ENCODE assay signal across 8 mouse cellular contexts in the genomic region with DNA sequence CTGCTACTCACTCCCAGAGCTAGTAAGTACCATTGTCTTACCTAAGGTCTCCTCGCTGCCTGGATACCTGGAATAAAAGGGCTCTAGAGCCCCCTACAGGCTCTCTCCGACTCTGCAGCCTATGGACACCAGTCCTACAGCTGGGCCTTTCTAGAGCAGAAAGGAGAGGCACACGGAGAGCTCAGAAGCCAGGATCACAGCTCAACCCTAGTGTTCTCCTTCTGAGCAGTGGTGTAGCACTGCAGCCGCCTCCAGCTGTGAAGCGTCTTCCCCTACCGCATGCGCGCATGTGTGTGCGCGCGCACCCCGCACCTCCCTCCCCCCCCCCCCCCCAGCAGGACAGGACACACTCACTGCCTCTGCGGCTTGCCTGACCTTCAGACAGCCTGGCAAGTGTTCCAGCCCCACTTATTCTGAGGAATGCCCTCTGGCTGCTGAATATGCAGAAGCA.
A peak's percentile ranks its signal among the peaks of the same experiment; 100 is the strongest.
DNase-seq lines count a peak whose midpoint lies in the region; ATAC-seq and TF ChIP-seq lines count a peak whose summit lies in the region.

No protein-coding gene starts in this region.

- H3K9me3 ChIP-seq in embryonic facial prominence, embryonic 15.5 days (replicated peaks): no peaks in the 10 kb centered on the region
- H3K9me3 ChIP-seq in heart, embryonic 13.5 days: no peaks in the 10 kb centered on the region
- H3K9me3 ChIP-seq in kidney, postnatal 0 days (replicated peaks; ENCODE audit: low read length): no peaks in the 10 kb centered on the region
- H3K9me3 ChIP-seq in limb, embryonic 15.5 days: no peaks in the 10 kb centered on the region

- peaks cover 8% of the 10 kb centered on the region for H3K27me3 ChIP-seq in embryonic facial prominence, embryonic 15.5 days
- no peaks in the 10 kb centered on the region; the same call in 1 of the 2 replicates for H3K27me3 ChIP-seq in heart, embryonic 13.5 days (replicated peaks)
- no peaks in the 10 kb centered on the region for H3K27me3 ChIP-seq in kidney, postnatal 0 days (ENCODE audit: insufficient read depth, low read length)
- H3K27me3 ChIP-seq in limb, embryonic 15.5 days: 0 out of 2 replicates have a peak, but pooled peaks cover 3% of the 10 kb centered on the region

- H3K9ac ChIP-seq in embryonic facial prominence, embryonic 15.5 days: no peak overlapping the region
- H3K9ac ChIP-seq in heart, embryonic 13.5 days: peak overlapping the region; percentile 73
- H3K9ac ChIP-seq in kidney, postnatal 0 days (ENCODE audit: low read depth, low read length): no peak overlapping the region
- H3K9ac ChIP-seq in limb, embryonic 15.5 days: no peak overlapping the region

- no peak overlapping the region for H3K4me3 ChIP-seq in bone marrow macrophage, adult 2 months (ENCODE audit: insufficient read depth, low read length)
- H3K4me3 ChIP-seq in embryonic facial prominence, embryonic 15.5 days (replicated peaks): 0 out of 2 replicates have a peak overlapping the region, but pooled peaks have one; percentile 8
- H3K4me3 ChIP-seq in heart, embryonic 13.5 days: peak overlapping the region; percentile 39
- H3K4me3 ChIP-seq in kidney, postnatal 0 days (replicated peaks; ENCODE audit: low read depth, low read length): no peak overlapping the region
- H3K4me3 ChIP-seq in limb, embryonic 15.5 days: peak overlapping the region; percentile 13; the same call in 1 of the 2 replicates

- H3K27ac ChIP-seq in bone marrow macrophage, adult 2 months (ENCODE audit: insufficient read depth, low read depth, low read length): no peak overlapping the region
- H3K27ac ChIP-seq in embryonic facial prominence, embryonic 15.5 days (replicated peaks): no peak overlapping the region
- peak overlapping the region; percentile 39; the same call in 1 of the 2 replicates for H3K27ac ChIP-seq in heart, embryonic 13.5 days (replicated peaks)
- no peak overlapping the region for H3K27ac ChIP-seq in kidney, postnatal 0 days
- H3K27ac ChIP-seq in limb, embryonic 15.5 days: no peak overlapping the region

- no peak for TF ChIP-seq POLR2A in bone marrow macrophage, adult 2 months (IDR thresholded peaks at IDR 0.05; ENCODE audit: borderline replicate concordance, low read depth, low read length)

- H3K4me2 ChIP-seq in embryonic facial prominence, embryonic 15.5 days (replicated peaks): peak overlapping the region; percentile 34
- H3K4me2 ChIP-seq in heart, embryonic 13.5 days: peak overlapping the region; percentile 65
- peak overlapping the region; percentile 36 for H3K4me2 ChIP-seq in kidney, postnatal 0 days (ENCODE audit: low read length)
- peak overlapping the region; percentile 36 for H3K4me2 ChIP-seq in limb, embryonic 15.5 days

- H3K36me3 ChIP-seq in embryonic facial prominence, embryonic 15.5 days: no peaks in the 10 kb centered on the region
- no peaks in the 10 kb centered on the region for H3K36me3 ChIP-seq in heart, embryonic 13.5 days
- H3K36me3 ChIP-seq in kidney, postnatal 0 days (ENCODE audit: insufficient read depth, low read length): no peaks in the 10 kb centered on the region
- H3K36me3 ChIP-seq in limb, embryonic 15.5 days: no peaks in the 10 kb centered on the region

- peak; percentile 52 for DNase-seq in A20 (ENCODE audit: low read depth, low spot score)
- peak; percentile 81 for DNase-seq in kidney, postnatal 0 days (ENCODE audit: low spot score)
- peak; percentile 77 for DNase-seq in neural tube, embryonic 10.5 days (ENCODE audit: extremely low spot score, low spot score)
- DNase-seq in testis, postnatal 14 days (ENCODE audit: low spot score): peak; percentile 51

- peak; percentile 38 for TF ChIP-seq CTCF in bone marrow macrophage, adult 2 months (IDR thresholded peaks at IDR 0.05; ENCODE audit: low read depth, low read length)
- TF ChIP-seq CTCF in kidney, postnatal 0 days (IDR thresholded peaks at IDR 0.05; ENCODE audit: low read depth): peak; percentile 72

- H3K4me1 ChIP-seq in bone marrow macrophage, adult 2 months (ENCODE audit: control insufficient read depth, insufficient read depth, low read length): no peaks in the 10 kb centered on the region
- H3K4me1 ChIP-seq in embryonic facial prominence, embryonic 15.5 days: 0 out of 2 replicates have a peak, but pooled peaks cover 6% of the 10 kb centered on the region
- peaks cover 11% of the 10 kb centered on the region for H3K4me1 ChIP-seq in heart, embryonic 13.5 days
- no peaks in the 10 kb centered on the region for H3K4me1 ChIP-seq in kidney, postnatal 0 days (replicated peaks; ENCODE audit: insufficient read depth, low read length)
- peaks cover 7% of the 10 kb centered on the region; the same call in 1 of the 2 replicates for H3K4me1 ChIP-seq in limb, embryonic 15.5 days

- WGBS in embryonic facial prominence, embryonic 15.5 days: 5% methylated on average over 13 of the region's 13 CpGs
- 1% methylated on average over 9 of the region's 13 CpGs for WGBS in heart, embryonic 13.5 days
- WGBS in kidney, postnatal 0 days: 3% methylated on average over 12 of the region's 13 CpGs
- 3% methylated on average over 5 of the region's 13 CpGs for WGBS in limb, embryonic 15.5 days

- peak; percentile 56 for ATAC-seq in embryonic facial prominence, embryonic 15.5 days (ENCODE audit: insufficient number of reproducible peaks, low FRiP score, low TSS enrichment, low read depth)
- ATAC-seq in heart, embryonic 13.5 days (ENCODE audit: extremely low read depth, insufficient number of reproducible peaks, low FRiP score, low TSS enrichment): no peak; the same call in 1 of the 2 replicates
- peak; percentile 82 for ATAC-seq in kidney, postnatal 0 days (replicated peaks; ENCODE audit: low FRiP score, low read depth)
- ATAC-seq in limb, embryonic 15.5 days (ENCODE audit: insufficient number of reproducible peaks, low FRiP score, low TSS enrichment, low read depth): 0 out of 2 replicates have a peak, but pooled peaks have one; percentile 44

Comparison
In these comparisons a context has a peak if more than half of its experiments do, and no peak if none do; other contexts are left out.
1. H3K4me3 ChIP-seq: peak in embryonic facial prominence, embryonic 15.5 days (single experiment), heart, embryonic 13.5 days (single experiment) and limb, embryonic 15.5 days (single experiment); none in bone marrow macrophage, adult 2 months (single experiment) and kidney, postnatal 0 days (single experiment).
2. Peak in every context shown above with its lines, with median percentiles within 50 percentile points of each other: DNase-seq and H3K4me2 ChIP-seq.